Mouse (Mus musculus): ENCODE data around the gene 2610028H24Rik. TPM values are rescaled to one million over a fixed set of nuclear protein-coding genes. Genes with fewer than 3 reads are reported as not detected.

The 2610028H24Rik gene
- polyA plus RNA-seq, 1 experiment from 2014 or later: not detected

- no peak overlapping the region for H3K9ac ChIP-seq (ENCODE audit: low read depth, low read length)
- ATAC-seq: no peak
- no peak overlapping the region for H3K4me2 ChIP-seq (ENCODE audit: low read length)
- 89% methylated on average over 4 of the region's 4 CpGs for WGBS
- no peak overlapping the region for H3K27ac ChIP-seq (ENCODE audit: low read length)
- no peaks in the 10 kb centered on the region for H3K36me3 ChIP-seq (ENCODE audit: control insufficient read depth, insufficient read depth, low read length)
- no peaks in the 10 kb centered on the region for H3K27me3 ChIP-seq (ENCODE audit: control insufficient read depth, insufficient read depth, low read depth, low read length)
- no peak overlapping the region for H3K4me3 ChIP-seq (ENCODE audit: low read depth, low read length)
- H3K4me1 ChIP-seq (ENCODE audit: control insufficient read depth, insufficient read depth, low read length): peaks cover 13% of the 10 kb centered on the region
- no peaks in the 10 kb centered on the region for H3K9me3 ChIP-seq (replicated peaks; ENCODE audit: control insufficient read depth, low read length, poor library complexity, severe bottlenecking)
Measured at GRCm38 (mm10) chr10:76445996-76446681, 2.7 kb upstream of the 2610028H24Rik start.

- Histone ChIP-seq H3K4me1 (ENCODE audit: control insufficient read depth, insufficient read depth, low read length) (peaks cover 6% of the 10 kb centered on the region), H3K27ac (ENCODE audit: low read length) (no peak overlapping the region), H3K27me3 (ENCODE audit: control insufficient read depth, insufficient read depth, low read depth, low read length) (no peaks in the 10 kb centered on the region), H3K9me3 (replicated peaks; ENCODE audit: control insufficient read depth, low read length, poor library complexity, severe bottlenecking) (no peaks in the 10 kb centered on the region), H3K4me2 (ENCODE audit: low read length) (no peak overlapping the region), H3K36me3 (ENCODE audit: control insufficient read depth, insufficient read depth, low read length) (no peaks in the 10 kb centered on the region), H3K9ac (ENCODE audit: low read depth, low read length) (no peak overlapping the region), H3K4me3 (ENCODE audit: low read depth, low read length) (no peak overlapping the region)
- 83% methylated on average over 15 of the region's 15 CpGs for WGBS
- no peak for ATAC-seq
Measured at GRCm38 (mm10) chr10:76447406-76448229, 1.3 kb upstream of the 2610028H24Rik start.

- Histone ChIP-seq H3K4me3 (ENCODE audit: low read depth, low read length) (no peak overlapping the region), H3K4me2 (ENCODE audit: low read length) (no peak overlapping the region), H3K27ac (ENCODE audit: low read length) (no peak overlapping the region), H3K4me1 (ENCODE audit: control insufficient read depth, insufficient read depth, low read length) (no peaks in the 10 kb centered on the region), H3K36me3 (ENCODE audit: control insufficient read depth, insufficient read depth, low read length) (no peaks in the 10 kb centered on the region), H3K9me3 (replicated peaks; ENCODE audit: control insufficient read depth, low read length, poor library complexity, severe bottlenecking) (no peaks in the 10 kb centered on the region), H3K9ac (ENCODE audit: low read depth, low read length) (no peak overlapping the region), H3K27me3 (ENCODE audit: control insufficient read depth, insufficient read depth, low read depth, low read length) (no peaks in the 10 kb centered on the region)
- 0 out of 2 replicates have a peak, but pooled peaks have one; percentile 21 for ATAC-seq
- WGBS: 56% methylated on average over 5 of the region's 5 CpGs
Measured at GRCm38 (mm10) chr10:76455289-76455688, 6.4 kb downstream of the 2610028H24Rik start.

- no peak overlapping the region for H3K4me2 ChIP-seq (ENCODE audit: low read length)
- H3K36me3 ChIP-seq (ENCODE audit: control insufficient read depth, insufficient read depth, low read length): peaks cover 3% of the 10 kb centered on the region; the same call in 1 of the 2 replicates
- H3K4me1 ChIP-seq (ENCODE audit: control insufficient read depth, insufficient read depth, low read length): no peaks in the 10 kb centered on the region
- no peaks in the 10 kb centered on the region for H3K9me3 ChIP-seq (replicated peaks; ENCODE audit: control insufficient read depth, low read length, poor library complexity, severe bottlenecking)
- 90% methylated on average over 1 of the region's 1 CpGs for WGBS
- H3K27ac ChIP-seq (ENCODE audit: low read length): no peak overlapping the region
- ATAC-seq: no peak
- H3K4me3 ChIP-seq (ENCODE audit: low read depth, low read length): no peak overlapping the region
- H3K9ac ChIP-seq (ENCODE audit: low read depth, low read length): no peak overlapping the region
- no peaks in the 10 kb centered on the region for H3K27me3 ChIP-seq (ENCODE audit: control insufficient read depth, insufficient read depth, low read depth, low read length)
Measured at GRCm38 (mm10) chr10:76461255-76461654, 12.4 kb downstream of the 2610028H24Rik start.

GRCm38 (mm10) chr10:76462312-76462711 lies 13.4 kb downstream of the 2610028H24Rik start:
- H3K36me3 ChIP-seq (ENCODE audit: control insufficient read depth, insufficient read depth, low read length): peaks cover 3% of the 10 kb centered on the region; the same call in 1 of the 2 replicates
- H3K9ac ChIP-seq (ENCODE audit: low read depth, low read length): no peak overlapping the region
- ATAC-seq: no peak
- H3K4me1 ChIP-seq (ENCODE audit: control insufficient read depth, insufficient read depth, low read length): no peaks in the 10 kb centered on the region
- no peaks in the 10 kb centered on the region for H3K9me3 ChIP-seq (replicated peaks; ENCODE audit: control insufficient read depth, low read length, poor library complexity, severe bottlenecking)
- H3K4me2 ChIP-seq (ENCODE audit: low read length): no peak overlapping the region
- no peaks in the 10 kb centered on the region for H3K27me3 ChIP-seq (ENCODE audit: control insufficient read depth, insufficient read depth, low read depth, low read length)
- no peak overlapping the region for H3K4me3 ChIP-seq (ENCODE audit: low read depth, low read length)
- 97% methylated on average over 7 of the region's 7 CpGs for WGBS
- H3K27ac ChIP-seq (ENCODE audit: low read length): no peak overlapping the region

GRCm38 (mm10) chr10:76462721-76463120 lies 13.8 kb downstream of the 2610028H24Rik start:
- H3K9ac ChIP-seq (ENCODE audit: low read depth, low read length): no peak overlapping the region
- no peaks in the 10 kb centered on the region for H3K9me3 ChIP-seq (replicated peaks; ENCODE audit: control insufficient read depth, low read length, poor library complexity, severe bottlenecking)
- no peaks in the 10 kb centered on the region for H3K27me3 ChIP-seq (ENCODE audit: control insufficient read depth, insufficient read depth, low read depth, low read length)
- peaks cover 1% of the 10 kb centered on the region; the same call in 1 of the 2 replicates for H3K4me1 ChIP-seq (ENCODE audit: control insufficient read depth, insufficient read depth, low read length)
- ATAC-seq: no peak
- peaks cover 3% of the 10 kb centered on the region; the same call in 1 of the 2 replicates for H3K36me3 ChIP-seq (ENCODE audit: control insufficient read depth, insufficient read depth, low read length)
- no peak overlapping the region for H3K4me3 ChIP-seq (ENCODE audit: low read depth, low read length)
- no peak overlapping the region for H3K27ac ChIP-seq (ENCODE audit: low read length)
- 92% methylated on average over 6 of the region's 6 CpGs for WGBS
- H3K4me2 ChIP-seq (ENCODE audit: low read length): no peak overlapping the region

GRCm38 (mm10) chr10:76468203-76469162 lies 19.6 kb downstream of the 2610028H24Rik start, which contains the start of the genes Mcm3ap and Ybey:
TSS of gene Mcm3ap (plus strand) at chr10:76468927.
TSS of gene Ybey (minus strand) at chr10:76469114.
- ATAC-seq: peak; percentile 98
- Histone ChIP-seq H3K36me3 (ENCODE audit: control insufficient read depth, insufficient read depth, low read length) (peaks cover 17% of the 10 kb centered on the region), H3K4me1 (ENCODE audit: control insufficient read depth, insufficient read depth, low read length) (peaks cover 19% of the 10 kb centered on the region), H3K9me3 (replicated peaks; ENCODE audit: control insufficient read depth, low read length, poor library complexity, severe bottlenecking) (no peaks in the 10 kb centered on the region), H3K4me2 (ENCODE audit: low read length) (peak within 1 kb of the TSS; percentile 71), H3K9ac (ENCODE audit: low read depth, low read length) (peak within 1 kb of the TSS; percentile 83), H3K27ac (ENCODE audit: low read length) (peak within 1 kb of the TSS; percentile 86), H3K4me3 (ENCODE audit: low read depth, low read length) (peak within 1 kb of the TSS; percentile 81), H3K27me3 (ENCODE audit: control insufficient read depth, insufficient read depth, low read depth, low read length) (no peaks in the 10 kb centered on the region)
- 1% methylated on average over 55 of the region's 55 CpGs for WGBS

GRCm38 (mm10) chr10:76473759-76474158 lies 24.9 kb downstream of the 2610028H24Rik start:
- WGBS: 92% methylated on average over 5 of the region's 5 CpGs
- no peak for ATAC-seq

More at GRCm38 (mm10) chr10:76473759-76474158, 24.9 kb downstream of the 2610028H24Rik start:
- H3K4me2 ChIP-seq (ENCODE audit: low read length): no peak overlapping the region
- no peaks in the 10 kb centered on the region for H3K27me3 ChIP-seq (ENCODE audit: control insufficient read depth, insufficient read depth, low read depth, low read length)
- H3K36me3 ChIP-seq (ENCODE audit: control insufficient read depth, insufficient read depth, low read length): peaks cover 29% of the 10 kb centered on the region
- no peak overlapping the region for H3K27ac ChIP-seq (ENCODE audit: low read length)
- H3K4me3 ChIP-seq (ENCODE audit: low read depth, low read length): no peak overlapping the region
- no peaks in the 10 kb centered on the region for H3K9me3 ChIP-seq (replicated peaks; ENCODE audit: control insufficient read depth, low read length, poor library complexity, severe bottlenecking)
- no peak overlapping the region for H3K9ac ChIP-seq (ENCODE audit: low read depth, low read length)
- H3K4me1 ChIP-seq (ENCODE audit: control insufficient read depth, insufficient read depth, low read length): peaks cover 18% of the 10 kb centered on the region

Data from midbrain, embryonic 16.5 days (tissue).